Mouse (Mus musculus) spleen, postnatal 36 days (tissue): Measurements from ENCODE around the gene Gm3259.
"Not testable (repeated sequence)": the region's sequence is repeated elsewhere in the genome, so short reads cannot be mapped to it uniquely, and the experiment has no call there.

ENCODE experiments used
- DNase-seq, 2 experiments: peaks; one replicate each; pipeline ENCODE4 v3.0.0; 2022; ENCODE audit warnings: low spot score in 2 of 2, mixed read lengths in 1 of 2

Gene Gm3259

DNA sequence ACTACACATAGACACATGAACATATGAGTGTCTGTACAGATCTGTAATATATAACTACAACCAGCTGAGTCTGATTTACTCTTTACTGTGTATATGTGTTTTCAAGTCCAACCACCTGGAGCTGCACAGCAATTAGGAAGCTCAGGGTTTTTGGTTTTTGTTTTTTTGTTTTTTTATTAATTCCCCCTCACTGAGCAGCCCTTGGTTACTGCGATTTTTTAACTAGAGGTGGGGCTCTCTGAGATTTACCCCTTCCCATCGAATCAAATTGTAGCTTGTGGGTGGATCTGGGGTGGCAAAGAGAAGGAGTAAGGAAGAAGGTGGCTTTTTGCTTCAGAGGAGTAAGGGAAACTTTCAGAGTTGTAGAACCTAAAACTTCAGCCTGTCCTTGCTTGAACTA, at the start of gene Gm3259:
Gene Gm3259 (plus strand): TSS at position 301 of the 400 bp plus-strand sequence.
- not testable (repeated sequence) for DNase-seq

DNA sequence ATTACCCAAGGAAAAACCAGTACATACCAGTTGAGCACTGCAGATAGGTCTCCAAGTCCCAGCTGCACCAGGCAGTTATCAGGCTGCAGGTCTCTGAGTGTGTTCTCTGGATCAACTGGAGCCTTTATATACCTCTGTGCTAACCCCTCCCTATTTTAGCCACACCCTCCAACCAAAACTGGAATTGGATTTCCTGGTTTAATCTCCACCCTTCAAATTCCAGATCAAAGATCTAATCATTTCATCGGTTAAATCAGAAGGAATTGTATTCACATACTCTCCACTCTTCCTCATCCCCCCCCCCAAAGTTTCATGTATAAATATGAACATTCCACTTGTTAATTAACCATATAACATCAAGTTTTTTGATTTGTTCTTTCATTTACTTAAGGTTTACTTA, 33.0 kb upstream of the Gm3259 start, which contains the start of gene Gm10424:
Gene Gm10424 (minus strand): TSS at position 101 of the 400 bp plus-strand sequence.
- DNase-seq = not testable (repeated sequence)
